ENCODE assay signal across 8 mouse cellular contexts in the genomic region with DNA sequence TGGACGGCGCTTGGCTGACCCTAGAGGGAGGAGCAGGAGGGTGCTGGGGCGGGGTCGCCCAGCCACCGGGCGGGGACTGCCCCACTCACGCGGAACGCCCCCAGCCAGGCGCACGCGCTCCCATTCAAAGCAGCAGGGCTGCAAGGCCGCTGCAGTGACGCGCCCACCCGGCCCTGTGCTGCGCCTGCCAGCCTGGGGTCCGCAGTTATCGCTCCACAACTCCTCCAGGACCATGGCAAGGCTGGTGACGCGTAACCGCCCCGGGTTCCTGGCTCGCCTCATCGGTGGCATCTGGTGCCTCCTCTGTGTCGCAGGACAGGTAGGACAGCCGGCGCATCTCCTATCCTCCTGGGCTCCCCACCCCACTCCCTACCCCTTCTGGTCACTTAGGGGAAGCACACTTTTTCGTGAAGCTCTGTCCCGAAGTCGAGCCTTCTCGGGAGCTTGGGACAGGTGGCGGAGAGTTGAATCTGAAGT. TPM values are rescaled to one million over a fixed set of nuclear protein-coding genes. Genes with fewer than 3 reads are reported as not detected.
DNase-seq lines count a peak whose midpoint lies in the region; ATAC-seq and TF ChIP-seq lines count a peak whose summit lies in the region.

No protein-coding gene starts in this region.

- TF ChIP-seq CTCF in E14TG2a.4 (conservative IDR thresholded peaks at IDR 0.05; ENCODE audit: low read length): peak; percentile 36; the same call in 1 of the 2 replicates
- peak; percentile 16 for TF ChIP-seq CTCF in left cerebral cortex, adult 2 months (IDR thresholded peaks at IDR 0.05)

- H3K27ac ChIP-seq in forebrain, embryonic 14.5 days (ENCODE audit: low read depth, low read length): no peak overlapping the region
- no peak overlapping the region for H3K27ac ChIP-seq in hindbrain, embryonic 12.5 days
- H3K27ac ChIP-seq in left cerebral cortex, adult 2 months: no peak overlapping the region

- peak overlapping the region; percentile 82 for H3K4me3 ChIP-seq in E14TG2a.4 (replicated peaks; ENCODE audit: low read length)
- peak overlapping the region; percentile 50 for H3K4me3 ChIP-seq in forebrain, embryonic 14.5 days (ENCODE audit: low read depth, low read length)
- peak overlapping the region; percentile 61 for H3K4me3 ChIP-seq in hindbrain, embryonic 12.5 days
- H3K4me3 ChIP-seq in left cerebral cortex, adult 2 months: peak overlapping the region; percentile 53

- peak; percentile 91 for ATAC-seq in cerebellum, adult (ENCODE audit: insufficient number of reproducible peaks, low FRiP score, low TSS enrichment)
- ATAC-seq in forebrain, embryonic 14.5 days: peak; percentile 93
- peak; percentile 93 for ATAC-seq in hindbrain, embryonic 12.5 days (ENCODE audit: low FRiP score)

- peaks cover 45% of the 10 kb centered on the region for H3K27me3 ChIP-seq in E14TG2a.4 (ENCODE audit: insufficient read depth, low read length)
- peaks cover 2% of the 10 kb centered on the region; the same call in 1 of the 2 replicates for H3K27me3 ChIP-seq in forebrain, embryonic 14.5 days (replicated peaks; ENCODE audit: control insufficient read depth, insufficient read depth, low read length)
- peaks cover 28% of the 10 kb centered on the region for H3K27me3 ChIP-seq in hindbrain, embryonic 12.5 days

- intact Hi-C loops in left cerebral cortex, adult 2 months (cut with DNase I): no loop called here

- peak; percentile 58 for DNase-seq in forebrain, embryonic 14.5 days (ENCODE audit: low spot score)
- DNase-seq in left cerebral cortex, adult 2 months (ENCODE audit: extremely low spot score in 1 of 2, low spot score in 2 of 2): peak; percentile 16 to 23
- peak; percentile 53 to 83 for DNase-seq in lung, postnatal 4 days
- peak; percentile 10 for DNase-seq in skeletal muscle tissue, adult 2 months (ENCODE audit: low read depth, low spot score)
- DNase-seq in thymus, postnatal 0 days (ENCODE audit: low spot score): no peak

- peak overlapping the region; percentile 98 for H3K4me2 ChIP-seq in forebrain, embryonic 14.5 days (ENCODE audit: low read length)
- H3K4me2 ChIP-seq in hindbrain, embryonic 12.5 days (replicated peaks): peak overlapping the region; percentile 95

- H3K36me3 ChIP-seq in E14TG2a.4 (ENCODE audit: insufficient read depth, low read length): no peaks in the 10 kb centered on the region
- no peaks in the 10 kb centered on the region for H3K36me3 ChIP-seq in forebrain, embryonic 14.5 days (ENCODE audit: control insufficient read depth, insufficient read depth, low read length)
- no peaks in the 10 kb centered on the region for H3K36me3 ChIP-seq in hindbrain, embryonic 12.5 days

- peak overlapping the region; percentile 67 for H3K9ac ChIP-seq in forebrain, embryonic 14.5 days (ENCODE audit: low read length)
- peak overlapping the region; percentile 70 for H3K9ac ChIP-seq in hindbrain, embryonic 12.5 days

- WGBS in forebrain, embryonic 14.5 days: under 1% methylated on average over 33 of the region's 33 CpGs
- under 1% methylated on average over 33 of the region's 33 CpGs for WGBS in hindbrain, embryonic 12.5 days

- no peaks in the 10 kb centered on the region for H3K9me3 ChIP-seq in E14TG2a.4 (ENCODE audit: low read length)
- no peaks in the 10 kb centered on the region for H3K9me3 ChIP-seq in forebrain, embryonic 14.5 days (replicated peaks; ENCODE audit: control insufficient read depth, low read length)
- H3K9me3 ChIP-seq in hindbrain, embryonic 12.5 days (replicated peaks): no peaks in the 10 kb centered on the region

- H3K4me1 ChIP-seq in E14TG2a.4 (replicated peaks; ENCODE audit: low read depth, low read length): peaks cover 21% of the 10 kb centered on the region
- H3K4me1 ChIP-seq in forebrain, embryonic 14.5 days (ENCODE audit: control insufficient read depth, insufficient read depth, low read length): peaks cover 12% of the 10 kb centered on the region
- H3K4me1 ChIP-seq in hindbrain, embryonic 12.5 days: peaks cover 11% of the 10 kb centered on the region; the same call in 1 of the 2 replicates

RNA-seq across cellular contexts. Expression of a gene that starts 0.3 kb away (rescaled TPM):
- polyA plus RNA-seq in forebrain, embryonic 14.5 days (2014; fragmentation: Nextera tagmentation; extraction: Ambion mirVana): 2.2 and 4.1 TPM in 2 replicates
- polyA plus RNA-seq in hindbrain, embryonic 12.5 days (2016; fragmentation: Nextera tagmentation; extraction: Ambion mirVana): 28.0 and 28.9 TPM in 2 replicates
- total RNA-seq in left cerebral cortex, adult 2 months (2021): 1 to 10 TPM; 4.3 to 5.5 TPM
- polyA plus RNA-seq in thymus, postnatal 0 days (2015; fragmentation: Nextera tagmentation; extraction: Ambion mirVana): 1.1 and 1.2 TPM in 2 replicates
